Mouse (Mus musculus) testis, adult 2 months (tissue): ENCODE measurements around the gene Fam8a1.

ENCODE experiments used
- CTCF ChIP-seq: fragments of 200-500 bp; IDR thresholded peaks from 2 replicates; pipeline ENCODE4 v1.5.1; 2012; ENCODE audit warnings: low read depth, mild to moderate bottlenecking, inconsistent platforms, low read length, moderate library complexity; ENCODE audit not compliant: control insufficient read depth, insufficient read depth, insufficient replicate concordance
- POLR2A ChIP-seq: fragments of 200-500 bp; IDR thresholded peaks from 2 replicates; pipeline ENCODE4 v1.6.1; 2012; ENCODE audit warnings: low read depth, mild to moderate bottlenecking, inconsistent platforms, low read length, moderate library complexity; ENCODE audit not compliant: control insufficient read depth

- TF ChIP-seq CTCF = no peak
- TF ChIP-seq POLR2A = no peak
Observed at GRCm38 (mm10) chr13:46726288-46727037, 57.1 kb downstream of the Fam8a1 start.
